Mouse (Mus musculus) retina, adult 2 months (tissue): ENCODE measurements around the gene Ints14.
A peak's percentile ranks its signal among the peaks of the same experiment; 100 is the strongest.

Experiments used
- DNase-seq: peaks from one replicate; pipeline ENCODE4 v3.0.0-alpha.2; 2012; ENCODE audit warnings: low read depth, low spot score

Ints14 gene

GRCm38 (mm10) chr9:64960117-64960977, at the start of gene Ints14:
Ints14 (plus strand) TSS chr9:64960905.
- DNase-seq, result peak; percentile 92

GRCm38 (mm10) chr9:64913406-64913805, 47.3 kb upstream of the Ints14 start:
- no peak for DNase-seq

- no peak for DNase-seq
Measured at GRCm38 (mm10) chr9:64913973-64914372, 46.7 kb upstream of the Ints14 start.

- DNase-seq, result no peak
Measured at GRCm38 (mm10) chr9:64914629-64915028, 46.1 kb upstream of the Ints14 start.

GRCm38 (mm10) chr9:64918560-64918959, 42.1 kb upstream of the Ints14 start:
- no peak for DNase-seq

GRCm38 (mm10) chr9:64925771-64926170, 34.9 kb upstream of the Ints14 start:
- DNase-seq, result no peak

GRCm38 (mm10) chr9:64926201-64926991, 34.3 kb upstream of the Ints14 start:
- no peak for DNase-seq

- no peak for DNase-seq
Measured at GRCm38 (mm10) chr9:64930256-64930655, 30.4 kb upstream of the Ints14 start.

- no peak for DNase-seq
Measured at GRCm38 (mm10) chr9:64931751-64932610, 28.7 kb upstream of the Ints14 start.

GRCm38 (mm10) chr9:64934015-64934754, 26.5 kb upstream of the Ints14 start:
- peak; percentile 86 for DNase-seq

- DNase-seq, result no peak
Measured at GRCm38 (mm10) chr9:64936508-64936907, 24.2 kb upstream of the Ints14 start.

- no peak for DNase-seq
Measured at GRCm38 (mm10) chr9:64937491-64937890, 23.2 kb upstream of the Ints14 start.

GRCm38 (mm10) chr9:64938535-64938934, 22.2 kb upstream of the Ints14 start:
- DNase-seq, result no peak

GRCm38 (mm10) chr9:64939281-64939680, 21.4 kb upstream of the Ints14 start:
- DNase-seq, result no peak

GRCm38 (mm10) chr9:64939790-64940189, 20.9 kb upstream of the Ints14 start:
- DNase-seq, result no peak

- no peak for DNase-seq
Measured at GRCm38 (mm10) chr9:64940731-64941346, 19.9 kb upstream of the Ints14 start.

GRCm38 (mm10) chr9:64941650-64942049, 19.1 kb upstream of the Ints14 start:
- DNase-seq, result no peak

GRCm38 (mm10) chr9:64943997-64944396, 16.7 kb upstream of the Ints14 start:
- DNase-seq, result no peak

- no peak for DNase-seq
Measured at GRCm38 (mm10) chr9:64947483-64948095, 13.1 kb upstream of the Ints14 start.

- DNase-seq, result no peak
Measured at GRCm38 (mm10) chr9:64951161-64951657, 9.5 kb upstream of the Ints14 start, which contains the start of gene Slc24a1. Slc24a1 (minus strand) TSS chr9:64951607.
